Mouse (Mus musculus) embryonic facial prominence, embryonic 10.5 days (tissue): Measurements from ENCODE around the gene Ret. TPM values are rescaled to one million over a fixed set of nuclear protein-coding genes. Genes with fewer than 3 reads are reported as not detected.

ENCODE experiments used
- DNase-seq: peaks from one replicate; pipeline ENCODE4 v3.0.0-alpha.2; 2017; ENCODE audit warnings: low spot score
- H3K27ac ChIP-seq: fragments of 300-500 bp; sonication (generic); replicated peaks from 2 replicates; pipeline ENCODE4 v1.5.1; 2016; ENCODE audit warnings: mild to moderate bottlenecking
- H3K27me3 ChIP-seq: fragments of 300-500 bp; sonication (generic); replicated peaks from 2 replicates; pipeline ENCODE4 v1.6.1; 2016; ENCODE audit warnings: low read depth, mild to moderate bottlenecking; ENCODE audit not compliant: poor library complexity, severe bottlenecking
- H3K36me3 ChIP-seq: fragments of 300-500 bp; sonication (generic); replicated peaks from 2 replicates; pipeline ENCODE4 v1.6.1; 2016; ENCODE audit warnings: mild to moderate bottlenecking, moderate library complexity
- H3K4me1 ChIP-seq: fragments of 300-500 bp; sonication (generic); 2 replicates; pipeline ENCODE4 v1.6.1; 2016
- H3K4me3 ChIP-seq: fragments of 300-500 bp; sonication (generic); 2 replicates; pipeline ENCODE4 v1.5.1; 2016; ENCODE audit warnings: mild to moderate bottlenecking, moderate library complexity
- H3K9me3 ChIP-seq: fragments of 300-500 bp; sonication (generic); 2 replicates; pipeline ENCODE4 v1.6.1; 2016; ENCODE audit warnings: mild to moderate bottlenecking
- WGBS: fragments of 180-500 bp; shearing (Covaris S2); methylation state at CpG from one replicate; pipeline ENCODE4 v1.1.7; 2016; 5-methylcytosine and 5-hydroxymethylcytosine counted together
- polyA plus RNA-seq: library from polyadenylated mRNA; unstranded; fragments of >200 nt; fragmentation: Nextera tagmentation; extraction: Ambion mirVana; gene quantifications from 2 replicates; pipeline ENCODE4 v1.2.1, GENCODE M21; 2016

Gene Ret
- polyA plus RNA-seq, 1 experiment from 2014 or later = 1.2 TPM

- Histone ChIP-seq H3K9me3 (no peaks in the 10 kb centered on the region), H3K27me3 (no peaks in the 10 kb centered on the region), H3K4me1 (no peaks in the 10 kb centered on the region), H3K27ac (no peak overlapping the region), H3K4me3 (no peak overlapping the region), H3K36me3 (no peaks in the 10 kb centered on the region)
- no peak for DNase-seq
- WGBS = 87% methylated on average over 7 of the region's 7 CpGs
These were observed 26.1 kb downstream of the Ret start for GRCm38 (mm10) chr6:118171386-118171785.

GRCm38 (mm10) chr6:118168106-118168505 is 29.4 kb downstream of the Ret start:
- Histone ChIP-seq H3K27me3 (no peaks in the 10 kb centered on the region), H3K9me3 (no peaks in the 10 kb centered on the region), H3K4me3 (no peak overlapping the region), H3K4me1 (no peaks in the 10 kb centered on the region), H3K27ac (no peak overlapping the region), H3K36me3 (no peaks in the 10 kb centered on the region)
- 86% methylated on average over 14 of the region's 14 CpGs for WGBS
- DNase-seq = no peak

- DNase-seq = no peak
- no peaks in the 10 kb centered on the region for H3K27me3 ChIP-seq
- no peaks in the 10 kb centered on the region for H3K36me3 ChIP-seq
- H3K27ac ChIP-seq = no peak overlapping the region
- no peaks in the 10 kb centered on the region for H3K9me3 ChIP-seq
- no peaks in the 10 kb centered on the region for H3K4me1 ChIP-seq
- WGBS = 93% methylated on average over 9 of the region's 9 CpGs
- no peak overlapping the region for H3K4me3 ChIP-seq
These were observed 30.5 kb downstream of the Ret start for GRCm38 (mm10) chr6:118167013-118167412.

GRCm38 (mm10) chr6:118165516-118165915 is 32.0 kb downstream of the Ret start:
- Histone ChIP-seq H3K27me3 (no peaks in the 10 kb centered on the region), H3K36me3 (no peaks in the 10 kb centered on the region), H3K4me3 (no peak overlapping the region), H3K4me1 (no peaks in the 10 kb centered on the region), H3K27ac (no peak overlapping the region), H3K9me3 (no peaks in the 10 kb centered on the region)
- 95% methylated on average over 1 of the region's 1 CpGs for WGBS
- no peak for DNase-seq

- Histone ChIP-seq H3K27ac (no peak overlapping the region), H3K4me1 (no peaks in the 10 kb centered on the region), H3K27me3 (no peaks in the 10 kb centered on the region), H3K36me3 (no peaks in the 10 kb centered on the region), H3K9me3 (no peaks in the 10 kb centered on the region), H3K4me3 (no peak overlapping the region)
- WGBS = 78% methylated on average over 8 of the region's 8 CpGs
- no peak for DNase-seq
These were observed 32.8 kb downstream of the Ret start for GRCm38 (mm10) chr6:118164691-118165090.

- Histone ChIP-seq H3K9me3 (no peaks in the 10 kb centered on the region), H3K4me3 (no peak overlapping the region), H3K27ac (no peak overlapping the region), H3K27me3 (no peaks in the 10 kb centered on the region), H3K36me3 (no peaks in the 10 kb centered on the region), H3K4me1 (no peaks in the 10 kb centered on the region)
- DNase-seq = no peak
- 91% methylated on average over 2 of the region's 2 CpGs for WGBS
These were observed 34.4 kb downstream of the Ret start for GRCm38 (mm10) chr6:118163086-118163485.

GRCm38 (mm10) chr6:118162457-118163082 is 34.9 kb downstream of the Ret start:
- Histone ChIP-seq H3K27me3 (no peaks in the 10 kb centered on the region), H3K27ac (no peak overlapping the region), H3K4me1 (no peaks in the 10 kb centered on the region), H3K9me3 (no peaks in the 10 kb centered on the region), H3K4me3 (no peak overlapping the region), H3K36me3 (no peaks in the 10 kb centered on the region)
- DNase-seq = no peak
- WGBS = 86% methylated on average over 12 of the region's 12 CpGs

GRCm38 (mm10) chr6:118153091-118153490 is 44.4 kb downstream of the Ret start:
- Histone ChIP-seq H3K27me3 (no peaks in the 10 kb centered on the region), H3K36me3 (no peaks in the 10 kb centered on the region), H3K27ac (no peak overlapping the region), H3K4me3 (no peak overlapping the region), H3K4me1 (no peaks in the 10 kb centered on the region), H3K9me3 (no peaks in the 10 kb centered on the region)
- 82% methylated on average over 5 of the region's 5 CpGs for WGBS
- DNase-seq = no peak

- no peaks in the 10 kb centered on the region for H3K9me3 ChIP-seq
- no peaks in the 10 kb centered on the region for H3K4me1 ChIP-seq
- 87% methylated on average over 8 of the region's 8 CpGs for WGBS
- no peaks in the 10 kb centered on the region for H3K27me3 ChIP-seq
- no peak for DNase-seq
- H3K4me3 ChIP-seq = no peak overlapping the region
- H3K27ac ChIP-seq = no peak overlapping the region
- H3K36me3 ChIP-seq = no peaks in the 10 kb centered on the region
These were observed 46.5 kb downstream of the Ret start for GRCm38 (mm10) chr6:118150988-118151387.

- Histone ChIP-seq H3K4me3 (no peak overlapping the region), H3K4me1 (no peaks in the 10 kb centered on the region), H3K36me3 (no peaks in the 10 kb centered on the region), H3K9me3 (no peaks in the 10 kb centered on the region), H3K27ac (no peak overlapping the region), H3K27me3 (no peaks in the 10 kb centered on the region)
- no peak for DNase-seq
- 86% methylated on average over 2 of the region's 2 CpGs for WGBS
These were observed 47.0 kb downstream of the Ret start for GRCm38 (mm10) chr6:118150538-118150937.

- Histone ChIP-seq H3K36me3 (no peaks in the 10 kb centered on the region), H3K27ac (no peak overlapping the region), H3K27me3 (no peaks in the 10 kb centered on the region), H3K4me3 (no peak overlapping the region), H3K4me1 (no peaks in the 10 kb centered on the region), H3K9me3 (no peaks in the 10 kb centered on the region)
- DNase-seq = no peak
- 89% methylated on average over 4 of the region's 4 CpGs for whole genome bisulfite sequencing
These were observed 47.4 kb downstream of the Ret start for GRCm38 (mm10) chr6:118150128-118150527.

GRCm38 (mm10) chr6:118140961-118141360 is 56.6 kb downstream of the Ret start:
- no peak overlapping the region for H3K4me3 ChIP-seq
- no peaks in the 10 kb centered on the region for H3K27me3 ChIP-seq
- peaks cover 9% of the 10 kb centered on the region for H3K4me1 ChIP-seq
- no peaks in the 10 kb centered on the region; the same call in 1 of the 2 replicates for H3K9me3 ChIP-seq
- DNase-seq = no peak
- no peaks in the 10 kb centered on the region for H3K36me3 ChIP-seq
- no peak overlapping the region for H3K27ac ChIP-seq
- 91% methylated on average over 6 of the region's 6 CpGs for WGBS

GRCm38 (mm10) chr6:118138731-118139709 is 58.5 kb downstream of the Ret start, which contains the start of gene Csgalnact2:
Gene Csgalnact2, minus strand, starts transcription at chr6:118139140.
- DNase-seq = peak; percentile 95
- Histone ChIP-seq H3K36me3 (no peaks in the 10 kb centered on the region), H3K4me3 (peak within 1 kb of the TSS; percentile 85), H3K4me1 (peaks cover 9% of the 10 kb centered on the region), H3K9me3 (no peaks in the 10 kb centered on the region), H3K27me3 (no peaks in the 10 kb centered on the region), H3K27ac (peak within 1 kb of the TSS; percentile 91)
- WGBS = 6% methylated on average over 63 of the region's 66 CpGs
